Mouse (Mus musculus) limb, embryonic 11.5 days (tissue): Measurements from ENCODE around the gene Gpank1. TPM values are rescaled to one million over a fixed set of nuclear protein-coding genes. Genes with fewer than 3 reads are reported as not detected.

Experiments
- ATAC-seq: fragments of 200-750 bp; cut with Nextera tagmentation; 2 replicates; pipeline ENCODE4 v1.8.0; 2017; ENCODE audit warnings: low read depth; ENCODE audit not compliant: insufficient number of reproducible peaks, low FRiP score, low TSS enrichment
- DNase-seq: peaks from one replicate; pipeline ENCODE4 v3.0.0-alpha.2; 2015; ENCODE audit warnings: low spot score
- H3K27ac ChIP-seq: fragments of 300-500 bp; sonication (generic); replicated peaks from 2 replicates; pipeline ENCODE4 v1.5.1; 2014; ENCODE audit warnings: low read depth, mild to moderate bottlenecking, low read length
- H3K27me3 ChIP-seq: fragments of 300-500 bp; sonication (generic); 2 replicates; pipeline ENCODE4 v1.6.1; 2014; ENCODE audit warnings: mild to moderate bottlenecking, low read length, mixed read lengths; ENCODE audit not compliant: control insufficient read depth, insufficient read depth
- H3K36me3 ChIP-seq: fragments of 300-500 bp; sonication (generic); 2 replicates; pipeline ENCODE4 v1.6.1; 2014; ENCODE audit warnings: mild to moderate bottlenecking, low read length, moderate library complexity, mixed read lengths; ENCODE audit not compliant: control insufficient read depth, insufficient read depth
- H3K4me1 ChIP-seq: fragments of 300-500 bp; sonication (generic); 2 replicates; pipeline ENCODE4 v1.6.1; 2014; ENCODE audit warnings: low read length, mixed read lengths; ENCODE audit not compliant: control insufficient read depth, insufficient read depth
- H3K4me2 ChIP-seq: fragments of 300-500 bp; sonication (generic); 2 replicates; pipeline ENCODE4 v1.6.1; 2014; ENCODE audit warnings: low read depth, mild to moderate bottlenecking, moderate library complexity; ENCODE audit not compliant: severe bottlenecking
- H3K4me3 ChIP-seq: fragments of 300-500 bp; sonication (generic); 2 replicates; pipeline ENCODE4 v1.5.1; 2014; ENCODE audit warnings: low read depth, low read length
- H3K9ac ChIP-seq: fragments of 300-500 bp; sonication (generic); 2 replicates; pipeline ENCODE4 v1.6.1; 2014; ENCODE audit warnings: mild to moderate bottlenecking, low read length
- H3K9me3 ChIP-seq: fragments of 300-500 bp; sonication (generic); 2 replicates; pipeline ENCODE4 v1.6.1; 2016; ENCODE audit warnings: low read length; ENCODE audit not compliant: control insufficient read depth
- WGBS: fragments of 180-500 bp; shearing (Covaris S2); extraction: QIAGEN DNeasy Blood & Tissue Kit; methylation state at CpG from one replicate; pipeline ENCODE4 v1.1.7; 2014; 5-methylcytosine and 5-hydroxymethylcytosine counted together
- polyA plus RNA-seq: library from polyadenylated mRNA; unstranded; fragments of >200 nt; fragmentation: Nextera tagmentation; extraction: Ambion mirVana; gene quantifications from 2 replicates; pipeline ENCODE4 v1.2.1, GENCODE M21; 2014

The Gpank1 gene
- polyA plus RNA-seq: 24.0 and 29.1 TPM in 2 replicates

- Histone ChIP-seq H3K4me3 (peak within 1 kb of the TSS; percentile 82), H3K27ac (peak within 1 kb of the TSS; percentile 36; the same call in 1 of the 2 replicates), H3K36me3 (peaks cover 19% of the 10 kb centered on the region), H3K4me1 (peaks cover 11% of the 10 kb centered on the region; the same call in 1 of the 2 replicates), H3K9me3 (no peaks in the 10 kb centered on the region), H3K27me3 (no peaks in the 10 kb centered on the region), H3K9ac (peak within 1 kb of the TSS; percentile 94), H3K4me2 (peak within 1 kb of the TSS; percentile 98)
- peak; percentile 98 for DNase-seq
- ATAC-seq: peak; percentile 91
- under 1% methylated on average over 50 of the region's 50 CpGs for WGBS
Measured at GRCm38 (mm10) chr17:35121143-35121799, at the start of gene Gpank1. Gene Gpank1 (plus strand): TSS chr17:35121455.

- Histone ChIP-seq H3K27me3 (no peaks in the 10 kb centered on the region), H3K27ac (no peak overlapping the region), H3K4me3 (no peak overlapping the region), H3K4me1 (peaks cover 12% of the 10 kb centered on the region), H3K36me3 (no peaks in the 10 kb centered on the region), H3K4me2 (no peak overlapping the region), H3K9ac (no peak overlapping the region; the same call in 1 of the 2 replicates), H3K9me3 (no peaks in the 10 kb centered on the region)
- DNase-seq (no peak), ATAC-seq (no peak)
- WGBS: 38% methylated on average over 17 of the region's 17 CpGs
Measured at GRCm38 (mm10) chr17:35074097-35074496, 47.2 kb upstream of the Gpank1 start.

GRCm38 (mm10) chr17:35076507-35077176, 44.6 kb upstream of the Gpank1 start, which contains the start of gene Ly6g6e:
Gene Ly6g6e (plus strand): TSS chr17:35076902.
- Histone ChIP-seq H3K9ac (peak within 1 kb of the TSS; percentile 50), H3K4me3 (peak within 1 kb of the TSS; percentile 12; the same call in 1 of the 2 replicates), H3K27me3 (no peaks in the 10 kb centered on the region), H3K4me2 (peak within 1 kb of the TSS; percentile 42), H3K4me1 (peaks cover 12% of the 10 kb centered on the region), H3K27ac (no peak within 1 kb of the TSS; the same call in 1 of the 2 replicates), H3K9me3 (no peaks in the 10 kb centered on the region), H3K36me3 (no peaks in the 10 kb centered on the region)
- ATAC-seq: no peak
- DNase-seq: no peak
- WGBS: 19% methylated on average over 10 of the region's 10 CpGs

- Histone ChIP-seq H3K9ac (no peak overlapping the region; the same call in 1 of the 2 replicates), H3K9me3 (no peaks in the 10 kb centered on the region), H3K4me2 (peak overlapping the region; percentile 42), H3K27me3 (no peaks in the 10 kb centered on the region), H3K4me3 (no peak overlapping the region), H3K36me3 (no peaks in the 10 kb centered on the region), H3K27ac (no peak overlapping the region), H3K4me1 (peaks cover 12% of the 10 kb centered on the region)
- no peak for DNase-seq
- whole genome bisulfite sequencing: 40% methylated on average over 2 of the region's 2 CpGs
- no peak for ATAC-seq
Measured at GRCm38 (mm10) chr17:35077285-35077684, 44.0 kb upstream of the Gpank1 start.

DNA sequence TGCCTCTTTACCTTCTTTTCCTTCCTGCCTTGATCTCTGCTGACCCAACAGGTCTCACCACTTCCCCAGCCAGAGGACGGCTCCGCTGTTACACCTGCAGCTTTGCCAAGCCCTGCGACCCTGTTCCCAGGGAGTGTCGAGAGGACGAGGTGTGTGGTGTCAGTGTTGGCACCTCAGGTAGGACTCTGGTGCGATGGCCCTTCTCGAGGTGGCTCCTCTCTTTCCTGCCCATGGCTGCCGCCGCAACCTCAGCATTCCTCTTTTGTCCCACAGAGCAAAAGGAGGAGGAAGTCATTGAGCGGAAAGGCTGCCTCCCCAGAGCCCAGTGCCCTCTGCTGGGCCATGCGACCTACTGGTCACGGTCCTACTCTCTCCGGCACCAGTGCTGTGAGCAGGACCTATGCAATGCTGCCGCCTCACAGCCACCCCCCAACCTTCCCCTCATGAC, 43.4 kb upstream of the Gpank1 start, which contains the start of gene Ly6g6d:
Gene Ly6g6d, minus strand, starts transcription at position 280 of the 448 bp plus-strand sequence.
- ATAC-seq (no peak), DNase-seq (no peak)
- peaks cover 12% of the 10 kb centered on the region for H3K4me1 ChIP-seq
- H3K27ac ChIP-seq: no peak within 1 kb of the TSS; the same call in 1 of the 2 replicates
- peak within 1 kb of the TSS; percentile 50 for H3K9ac ChIP-seq
- WGBS: 12% methylated on average over 14 of the region's 14 CpGs
- no peaks in the 10 kb centered on the region for H3K27me3 ChIP-seq
- H3K4me2 ChIP-seq: peak within 1 kb of the TSS; percentile 42
- H3K4me3 ChIP-seq: peak within 1 kb of the TSS; percentile 12; the same call in 1 of the 2 replicates
- no peaks in the 10 kb centered on the region for H3K36me3 ChIP-seq
- no peaks in the 10 kb centered on the region for H3K9me3 ChIP-seq

DNA sequence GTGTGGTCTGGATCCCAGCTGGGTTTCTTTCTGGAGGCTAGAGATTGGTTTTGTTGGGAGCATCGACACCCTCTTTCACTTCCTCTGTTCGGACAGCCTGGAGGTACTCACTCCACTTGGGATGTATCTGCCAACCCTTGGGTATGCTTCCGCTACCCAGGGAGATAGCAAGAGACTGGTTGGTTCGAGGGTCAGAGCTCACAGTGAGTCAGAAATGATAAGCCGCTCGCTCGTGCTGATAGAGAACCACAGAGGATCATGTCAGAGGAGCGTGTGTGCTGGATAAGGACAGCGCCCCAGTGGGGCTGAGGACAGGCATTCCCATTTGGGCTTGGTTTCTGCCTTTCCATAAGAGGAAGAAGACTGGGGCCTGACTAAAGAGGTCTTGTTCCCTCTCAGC, 41.5 kb upstream of the Gpank1 start:
- H3K4me2 ChIP-seq: no peak overlapping the region
- no peak for ATAC-seq
- no peaks in the 10 kb centered on the region for H3K27me3 ChIP-seq
- DNase-seq: no peak
- no peak overlapping the region for H3K27ac ChIP-seq
- peaks cover 10% of the 10 kb centered on the region for H3K4me1 ChIP-seq
- H3K4me3 ChIP-seq: no peak overlapping the region
- WGBS: 70% methylated on average over 9 of the region's 9 CpGs
- no peaks in the 10 kb centered on the region for H3K36me3 ChIP-seq
- no peak overlapping the region for H3K9ac ChIP-seq
- H3K9me3 ChIP-seq: no peaks in the 10 kb centered on the region

- H3K4me3 ChIP-seq: no peak overlapping the region
- peaks cover 10% of the 10 kb centered on the region for H3K4me1 ChIP-seq
- H3K9me3 ChIP-seq: no peaks in the 10 kb centered on the region
- no peak for DNase-seq
- no peak overlapping the region for H3K9ac ChIP-seq
- no peak for ATAC-seq
- no peak overlapping the region for H3K27ac ChIP-seq
- H3K36me3 ChIP-seq: no peaks in the 10 kb centered on the region
- whole genome bisulfite sequencing: 37% methylated on average over 6 of the region's 6 CpGs
- H3K27me3 ChIP-seq: no peaks in the 10 kb centered on the region
- H3K4me2 ChIP-seq: no peak overlapping the region
Measured at GRCm38 (mm10) chr17:35080248-35080647, 41.0 kb upstream of the Gpank1 start.

- Histone ChIP-seq H3K9ac (no peak overlapping the region), H3K4me3 (no peak overlapping the region), H3K27ac (no peak overlapping the region), H3K4me1 (peaks cover 10% of the 10 kb centered on the region), H3K4me2 (no peak overlapping the region), H3K36me3 (no peaks in the 10 kb centered on the region), H3K27me3 (no peaks in the 10 kb centered on the region), H3K9me3 (no peaks in the 10 kb centered on the region)
- ATAC-seq: no peak
- WGBS: 87% methylated on average over 4 of the region's 4 CpGs
- DNase-seq: no peak
Measured at GRCm38 (mm10) chr17:35080710-35081109, 40.5 kb upstream of the Gpank1 start.
